Mouse (Mus musculus): ENCODE results near the gene Usp10. TPM values are rescaled to one million over a fixed set of nuclear protein-coding genes. Genes with fewer than 3 reads are reported as not detected.

Gene Usp10
- total RNA-seq, 1 experiment from 2014 or later = 35.3 TPM

DNA sequence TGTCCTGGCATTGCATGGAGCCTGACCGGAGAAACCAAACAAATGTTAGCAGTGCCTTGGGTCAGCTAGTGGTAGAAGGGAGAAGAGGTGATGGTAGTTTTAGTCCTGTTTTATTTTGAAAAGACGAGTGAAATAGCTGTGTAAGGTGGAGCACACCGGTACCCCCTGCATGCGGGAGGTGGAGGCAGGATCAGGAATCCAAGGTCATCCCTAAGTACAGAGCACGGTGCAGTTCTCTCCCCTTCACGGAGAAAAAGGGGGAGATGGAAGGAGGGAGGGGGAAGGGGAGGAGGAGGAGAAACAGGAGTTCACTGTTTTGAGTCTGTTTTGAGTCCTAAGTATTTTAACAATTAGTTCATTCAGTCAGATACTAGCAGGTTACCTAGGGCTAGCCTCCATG lies 2.5 kb downstream of the Usp10 start:
- ATAC-seq (ENCODE audit: extremely low read depth, insufficient number of reproducible peaks, low FRiP score, poor library complexity, severe bottlenecking) = no peak

GRCm38 (mm10) chr8:119913181-119913580 lies 3.0 kb downstream of the Usp10 start:
- ATAC-seq (ENCODE audit: extremely low read depth, insufficient number of reproducible peaks, low FRiP score, poor library complexity, severe bottlenecking) = no peak

GRCm38 (mm10) chr8:119914161-119914560 lies 4.0 kb downstream of the Usp10 start:
- ATAC-seq (ENCODE audit: extremely low read depth, insufficient number of reproducible peaks, low FRiP score, poor library complexity, severe bottlenecking) = no peak

DNA sequence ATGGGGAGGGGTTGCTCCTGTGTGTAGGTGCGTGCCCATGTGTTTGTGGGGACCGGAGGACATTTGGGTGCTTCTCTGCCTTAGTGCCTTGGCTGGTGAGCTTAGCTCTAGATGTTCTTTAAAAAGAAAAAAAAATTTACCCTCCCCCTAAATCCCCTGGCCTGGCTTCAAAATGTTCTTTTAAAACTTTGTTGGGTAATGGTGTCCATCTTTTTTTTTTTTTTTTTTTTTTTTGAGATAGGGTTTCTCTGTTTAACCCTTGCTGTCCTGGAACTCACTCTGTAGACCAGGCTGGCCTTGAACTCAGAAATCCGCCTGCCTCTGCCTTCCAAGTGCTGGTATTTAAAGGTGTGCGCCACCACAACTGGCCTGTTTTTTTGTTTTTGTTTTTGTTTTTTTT lies 5.1 kb downstream of the Usp10 start:
- no peak for ATAC-seq (ENCODE audit: extremely low read depth, insufficient number of reproducible peaks, low FRiP score, poor library complexity, severe bottlenecking)

- no peak for ATAC-seq (ENCODE audit: extremely low read depth, insufficient number of reproducible peaks, low FRiP score, poor library complexity, severe bottlenecking)
Measured at GRCm38 (mm10) chr8:119916237-119916892, 6.2 kb downstream of the Usp10 start.

DNA sequence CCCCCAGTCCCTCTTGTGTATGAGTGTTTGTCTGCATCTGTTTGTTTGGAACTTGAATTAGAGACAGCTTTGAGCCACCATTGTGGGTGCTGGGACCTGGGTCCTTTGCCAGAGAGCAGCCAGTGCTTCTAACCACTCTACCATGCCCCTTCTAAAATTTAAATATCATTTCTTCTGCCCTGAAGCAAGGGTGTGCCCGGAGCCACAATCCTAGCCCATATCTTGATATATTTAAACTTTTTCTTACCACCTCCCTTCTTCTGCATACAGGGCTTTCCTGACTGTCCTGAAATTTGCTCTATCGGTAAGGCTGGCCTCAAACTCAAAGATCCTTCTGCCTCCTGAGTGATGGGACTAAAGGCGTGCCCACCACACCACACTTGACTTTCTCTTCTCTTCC lies 7.3 kb downstream of the Usp10 start:
- ATAC-seq (ENCODE audit: extremely low read depth, insufficient number of reproducible peaks, low FRiP score, poor library complexity, severe bottlenecking) = no peak

DNA sequence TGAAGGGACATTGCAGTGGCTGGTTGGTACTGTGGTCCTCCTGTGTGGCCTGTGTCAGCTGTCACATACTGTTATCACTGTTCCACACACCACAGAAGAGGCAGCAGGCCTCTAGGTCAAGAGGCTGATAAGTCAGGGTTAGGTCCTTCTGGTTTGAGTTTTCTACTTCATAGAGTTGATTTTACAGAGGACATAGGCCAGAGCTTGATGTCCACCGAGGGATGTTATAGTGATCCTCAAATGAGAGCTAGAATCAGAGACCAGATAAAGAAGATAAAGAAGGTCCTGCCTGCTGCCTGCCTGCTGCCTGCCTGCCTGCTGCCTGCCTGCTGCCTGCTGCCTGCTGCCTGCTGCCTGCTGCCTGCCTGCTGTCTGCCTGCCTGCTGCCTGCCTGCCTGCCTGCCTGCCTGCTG lies 8.0 kb downstream of the Usp10 start:
- ATAC-seq (ENCODE audit: extremely low read depth, insufficient number of reproducible peaks, low FRiP score, poor library complexity, severe bottlenecking) = no peak

DNA sequence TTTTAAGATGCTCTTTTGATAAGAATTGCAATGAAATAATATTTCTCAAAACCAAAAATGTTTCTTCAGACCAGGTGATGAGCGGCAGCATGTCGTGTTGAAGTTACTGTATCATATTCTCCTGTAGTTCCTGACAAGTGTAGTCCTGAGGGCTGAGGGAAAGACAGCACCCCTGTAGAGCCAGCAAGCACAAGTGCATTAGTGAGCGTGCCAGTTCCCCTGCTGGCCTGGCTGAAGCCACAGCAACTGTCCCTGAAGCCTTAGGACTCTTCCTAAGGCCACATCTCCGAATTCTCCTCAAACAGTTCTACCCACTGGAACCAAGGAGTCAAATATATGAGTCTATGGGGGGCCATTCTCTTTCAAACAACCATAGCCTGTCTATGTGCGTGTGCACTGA lies 13.1 kb downstream of the Usp10 start:
- no peak for ATAC-seq (ENCODE audit: extremely low read depth, insufficient number of reproducible peaks, low FRiP score, poor library complexity, severe bottlenecking)

DNA sequence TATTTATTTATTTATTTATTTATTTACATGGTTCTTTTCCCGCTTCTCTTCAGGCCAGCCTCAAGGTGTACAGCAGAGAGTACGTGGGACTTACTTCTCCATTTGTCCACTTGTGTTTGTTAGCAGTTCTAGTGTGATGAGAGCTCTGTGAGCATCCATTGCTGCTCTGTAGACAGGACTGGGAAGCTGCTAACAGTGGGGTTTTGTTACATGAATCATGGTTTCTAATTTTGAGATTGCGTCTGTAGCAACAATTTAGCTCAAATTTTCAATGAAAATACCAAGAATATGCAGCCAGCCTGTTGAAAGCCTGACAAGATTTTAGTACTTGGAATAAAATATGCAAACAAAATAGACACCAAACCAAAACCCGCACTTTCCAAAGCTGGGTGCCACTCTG lies 15.3 kb downstream of the Usp10 start:
- no peak for ATAC-seq (ENCODE audit: extremely low read depth, insufficient number of reproducible peaks, low FRiP score, poor library complexity, severe bottlenecking)

- peak; percentile 69 for ATAC-seq (ENCODE audit: extremely low read depth, insufficient number of reproducible peaks, low FRiP score, poor library complexity, severe bottlenecking)
Measured at GRCm38 (mm10) chr8:119926474-119926873, 16.3 kb downstream of the Usp10 start.

DNA sequence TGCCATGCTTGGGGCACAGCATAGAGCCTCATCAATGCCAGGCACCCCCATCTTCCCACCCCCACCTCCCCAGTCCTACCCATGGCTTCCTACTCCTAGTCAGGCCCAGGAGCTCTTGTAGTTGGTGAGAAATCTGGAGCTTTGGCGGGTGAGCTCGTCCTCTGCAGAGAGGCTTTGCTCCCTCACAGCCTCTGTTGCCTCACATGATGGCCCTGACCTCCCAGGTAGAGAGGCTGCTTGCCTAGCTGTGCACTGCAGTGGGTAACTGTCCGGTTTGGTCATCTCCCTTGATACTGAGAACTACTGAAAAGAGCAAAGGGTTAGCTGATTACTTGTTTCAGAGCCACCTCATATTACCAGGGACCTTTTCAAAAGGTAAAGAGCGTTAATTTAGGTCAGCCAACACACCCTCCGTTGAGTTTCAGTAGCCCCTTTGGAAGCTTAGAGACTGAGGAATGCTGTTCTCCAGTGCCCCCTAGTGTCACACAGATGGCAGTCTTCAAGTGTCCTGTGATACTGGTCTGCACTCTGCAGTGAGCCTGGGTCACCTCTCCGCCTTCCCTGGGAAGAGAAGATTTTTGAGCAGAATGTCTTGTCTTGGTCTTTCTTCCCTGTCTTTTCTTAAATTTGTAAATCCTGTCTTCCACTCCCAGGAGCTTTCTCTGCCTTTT lies 17.4 kb downstream of the Usp10 start:
- ATAC-seq (ENCODE audit: extremely low read depth, insufficient number of reproducible peaks, low FRiP score, poor library complexity, severe bottlenecking) = no peak

GRCm38 (mm10) chr8:119931317-119931716 lies 21.2 kb downstream of the Usp10 start:
- no peak for ATAC-seq (ENCODE audit: extremely low read depth, insufficient number of reproducible peaks, low FRiP score, poor library complexity, severe bottlenecking)

DNA sequence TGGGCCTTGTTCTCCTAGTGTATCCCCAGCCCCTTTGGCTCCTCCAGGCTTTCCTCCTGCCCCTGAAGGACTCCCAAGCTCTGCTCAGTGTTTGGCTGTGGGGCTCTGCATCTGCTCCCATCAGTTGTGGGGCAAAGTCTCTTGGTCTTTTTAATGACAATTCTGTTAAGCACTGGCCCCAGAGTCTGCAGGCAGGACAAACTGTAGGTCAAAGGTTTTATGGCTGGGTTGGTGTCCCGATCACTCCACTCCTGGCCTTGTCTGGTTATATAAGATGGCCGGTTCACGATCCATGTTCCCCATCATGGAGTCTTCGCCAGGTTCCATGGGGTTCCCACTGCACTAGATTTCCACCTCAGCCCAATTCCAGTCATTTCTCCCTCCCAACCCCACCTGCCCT lies 23.5 kb downstream of the Usp10 start:
- no peak for ATAC-seq (ENCODE audit: extremely low read depth, insufficient number of reproducible peaks, low FRiP score, poor library complexity, severe bottlenecking)

DNA sequence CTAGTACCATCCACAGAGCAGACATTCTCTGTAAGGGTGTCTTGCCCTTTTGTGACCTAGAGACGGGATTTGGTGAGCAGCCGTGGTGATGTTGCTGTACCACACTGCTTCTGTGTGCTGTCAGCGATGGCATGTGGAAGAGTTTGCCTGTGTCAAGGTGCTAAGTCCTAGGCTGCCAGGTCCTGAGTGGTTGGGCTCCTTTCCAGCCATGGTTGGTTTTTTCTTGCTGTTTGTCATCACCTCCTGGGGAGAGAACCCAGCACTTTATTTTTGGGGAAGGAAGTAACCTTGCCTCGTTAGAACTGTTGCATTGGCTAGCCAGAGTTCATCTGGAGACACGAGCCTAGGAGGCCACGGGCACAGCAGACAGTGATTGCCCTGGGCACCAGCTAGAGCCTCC lies 25.4 kb downstream of the Usp10 start:
- no peak for ATAC-seq (ENCODE audit: extremely low read depth, insufficient number of reproducible peaks, low FRiP score, poor library complexity, severe bottlenecking)

- ATAC-seq (ENCODE audit: extremely low read depth, insufficient number of reproducible peaks, low FRiP score, poor library complexity, severe bottlenecking) = no peak
Measured at GRCm38 (mm10) chr8:119938481-119938880, 28.3 kb downstream of the Usp10 start.

GRCm38 (mm10) chr8:119939336-119939735 lies 29.2 kb downstream of the Usp10 start:
- no peak for ATAC-seq (ENCODE audit: extremely low read depth, insufficient number of reproducible peaks, low FRiP score, poor library complexity, severe bottlenecking)

DNA sequence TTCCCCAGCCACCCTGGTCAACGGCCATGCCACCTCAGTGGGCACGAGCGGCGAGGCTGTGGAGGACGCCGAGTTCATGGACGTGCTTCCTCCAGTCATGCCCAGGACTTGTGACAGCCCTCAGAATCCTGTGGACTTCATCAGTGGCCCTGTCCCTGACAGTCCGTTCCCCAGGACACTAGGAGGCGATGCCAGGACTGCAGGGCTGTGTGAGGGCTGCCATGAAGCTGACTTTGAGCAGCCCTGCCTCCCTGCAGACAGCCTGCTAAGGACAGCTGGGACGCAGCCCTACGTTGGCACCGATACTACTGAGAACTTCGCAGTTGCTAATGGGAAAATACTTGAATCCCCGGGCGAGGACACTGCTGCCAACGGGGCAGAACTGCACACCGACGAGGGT lies 31.3 kb downstream of the Usp10 start:
- no peak for ATAC-seq (ENCODE audit: extremely low read depth, insufficient number of reproducible peaks, low FRiP score, poor library complexity, severe bottlenecking)

DNA sequence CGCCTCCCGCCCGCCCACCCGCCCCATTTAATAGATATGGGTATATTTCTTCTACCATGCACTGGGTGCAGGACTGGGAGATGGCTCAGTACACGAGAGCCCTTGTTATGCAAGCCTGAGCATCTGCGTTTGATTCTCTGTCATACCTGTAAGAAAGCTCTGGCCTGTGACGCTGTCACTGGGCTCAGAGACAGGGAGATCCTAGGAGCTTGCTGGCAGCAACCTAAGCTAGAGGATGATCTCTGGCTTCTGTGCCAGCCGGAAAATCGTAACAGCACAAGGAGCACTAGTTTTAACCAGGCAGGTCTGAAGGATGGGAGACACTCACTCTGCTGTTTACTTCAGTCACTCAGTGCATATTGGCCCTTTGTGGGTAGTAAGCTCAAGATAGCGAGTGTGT lies 33.5 kb downstream of the Usp10 start:
- no peak for ATAC-seq (ENCODE audit: extremely low read depth, insufficient number of reproducible peaks, low FRiP score, poor library complexity, severe bottlenecking)

DNA sequence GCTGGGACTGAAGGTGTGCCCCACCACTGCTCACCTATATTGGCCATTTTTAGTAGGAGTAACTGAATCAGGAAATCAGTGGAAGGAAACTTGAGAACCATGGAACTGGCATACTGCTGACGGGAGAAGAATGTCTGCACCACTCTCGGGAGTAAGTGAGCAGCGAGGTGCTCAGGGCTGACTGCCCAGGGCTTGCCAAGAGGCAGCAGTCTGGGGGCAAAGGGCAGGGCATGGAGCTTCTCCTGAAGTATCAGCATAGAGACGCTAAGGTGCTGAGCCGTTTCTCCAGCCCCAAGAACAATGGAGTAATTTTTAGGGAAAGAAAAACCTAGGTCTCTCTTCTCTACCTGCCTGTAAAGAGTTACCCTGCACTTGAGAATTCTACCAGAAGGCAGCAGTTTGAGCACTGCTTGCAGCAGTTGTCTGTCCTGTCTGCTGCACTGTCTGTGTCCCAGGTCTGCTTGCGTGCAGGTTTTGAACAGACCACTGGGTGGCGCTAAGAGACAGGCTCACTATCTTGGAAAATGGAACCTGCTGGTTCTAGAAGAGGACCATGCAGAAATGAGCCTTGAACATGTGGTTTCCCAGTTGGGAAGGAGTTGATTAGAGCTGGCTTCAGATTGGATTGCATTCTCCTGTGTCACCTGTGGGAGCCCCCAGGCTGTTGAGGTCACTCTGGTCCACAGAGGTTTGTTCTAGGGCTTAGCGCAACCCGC lies 34.1 kb downstream of the Usp10 start:
- peak; percentile 69 for ATAC-seq (ENCODE audit: extremely low read depth, insufficient number of reproducible peaks, low FRiP score, poor library complexity, severe bottlenecking)

- no peak for ATAC-seq (ENCODE audit: extremely low read depth, insufficient number of reproducible peaks, low FRiP score, poor library complexity, severe bottlenecking)
Measured at GRCm38 (mm10) chr8:119946326-119946865, 36.2 kb downstream of the Usp10 start.

Measured in neutrophil, adult 5-6 weeks (primary cell).